Mouse (Mus musculus): Measurements from ENCODE around the gene Nudt16l1. TPM values are rescaled to one million over a fixed set of nuclear protein-coding genes. Genes with fewer than 3 reads are reported as not detected.
A peak's percentile ranks its signal among the peaks of the same experiment; 100 is the strongest.

The Nudt16l1 gene
- total RNA-seq, 2 experiments from 2014 or later: 40.5 to 43.9 TPM

DNA sequence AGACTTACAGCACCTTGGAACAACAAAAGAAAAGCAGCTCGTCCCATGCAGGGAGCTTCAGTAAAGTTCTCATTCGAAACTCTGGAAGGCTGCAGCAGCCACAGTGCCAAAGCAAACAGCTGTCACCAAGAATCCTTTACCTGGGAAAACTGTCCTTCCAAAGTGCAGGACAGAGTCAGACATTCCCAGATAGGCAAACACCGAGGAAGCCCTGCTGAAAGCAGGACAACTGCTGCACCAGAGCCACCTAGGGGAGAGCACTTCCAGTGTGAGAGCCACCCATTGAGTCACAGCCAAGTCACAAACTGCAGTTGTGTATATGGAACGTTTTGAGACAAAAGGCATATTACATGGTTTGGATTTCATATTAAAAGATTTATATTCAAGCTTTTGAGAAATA lies 6.9 kb downstream of the Nudt16l1 start:
- intact Hi-C loops (cut with DNase I): no loop called here

DNA sequence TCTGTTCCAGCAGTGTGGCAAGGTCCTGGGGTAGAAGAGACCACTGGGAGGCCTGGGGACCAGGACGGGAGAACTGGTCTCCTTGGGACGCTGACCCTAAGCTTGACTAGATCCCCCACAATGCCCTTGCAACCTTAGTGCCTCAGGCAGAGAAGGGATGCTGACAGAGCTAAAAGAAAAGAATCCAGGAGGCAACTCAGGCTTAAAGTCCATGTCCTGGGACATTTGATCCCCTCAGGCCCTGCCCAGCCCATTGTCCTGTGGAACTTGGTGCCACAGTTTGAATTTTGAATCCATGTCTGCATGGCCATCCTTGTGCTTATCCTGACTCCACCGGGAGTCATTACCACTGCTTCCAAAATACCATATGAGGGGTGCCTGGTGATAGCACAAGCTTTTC lies 7.6 kb downstream of the Nudt16l1 start:
- intact Hi-C loops (cut with DNase I): no loop called here
- DNase-seq: no peak

More for the DNA sequence above, 6.9 kb downstream of the Nudt16l1 start:
- DNase-seq: no peak

- intact Hi-C loops (cut with DNase I): no loop called here
- no peak for DNase-seq
Observed at GRCm38 (mm10) chr16:4947378-4947777, 8.8 kb downstream of the Nudt16l1 start.

DNA sequence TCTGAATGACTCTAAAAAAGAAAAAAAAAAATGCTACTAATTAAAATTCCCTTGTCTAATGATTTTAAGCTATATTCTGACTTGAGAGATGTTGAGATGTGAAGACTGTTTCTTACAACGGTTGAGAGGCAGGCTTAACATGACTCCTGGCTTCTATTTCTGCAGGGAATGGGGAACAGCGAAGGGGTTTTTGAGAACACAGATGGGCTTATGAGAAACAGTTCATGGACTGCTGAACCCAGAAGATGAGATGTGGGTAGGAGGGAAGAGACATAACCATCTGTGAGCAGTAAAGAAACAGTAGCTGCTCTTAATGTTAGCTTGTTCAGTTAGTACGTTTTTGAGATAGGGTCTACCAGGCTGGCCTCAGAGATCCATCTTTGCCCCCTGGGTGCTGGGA lies 18.0 kb downstream of the Nudt16l1 start:
- DNase-seq: no peak
- intact Hi-C loops (cut with DNase I): no loop called here

DNA sequence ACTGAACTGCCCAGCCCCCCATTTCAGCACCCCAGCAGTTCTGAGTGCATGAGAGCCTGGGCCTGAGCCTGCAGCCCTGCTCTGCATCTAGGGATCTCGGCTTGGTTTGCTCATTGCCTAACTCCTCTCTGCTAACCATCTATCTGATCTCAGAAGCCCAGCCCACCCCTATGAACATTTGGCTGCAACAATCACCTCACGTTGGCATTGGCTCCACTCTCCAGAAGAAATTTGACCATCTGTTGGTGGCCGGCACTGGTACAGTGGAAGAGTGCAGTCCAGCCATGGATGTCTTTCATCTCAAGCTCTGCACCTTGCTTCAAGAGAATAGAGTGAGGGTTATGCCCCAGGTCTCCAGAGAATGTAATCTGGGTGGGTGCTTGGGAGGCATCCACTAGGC lies 18.9 kb downstream of the Nudt16l1 start:
- no peak for DNase-seq
- intact Hi-C loops (cut with DNase I): no loop called here

GRCm38 (mm10) chr16:4960260-4960659 lies 21.7 kb downstream of the Nudt16l1 start:
- intact Hi-C loops (cut with DNase I): no loop called here
- no peak for DNase-seq

DNA sequence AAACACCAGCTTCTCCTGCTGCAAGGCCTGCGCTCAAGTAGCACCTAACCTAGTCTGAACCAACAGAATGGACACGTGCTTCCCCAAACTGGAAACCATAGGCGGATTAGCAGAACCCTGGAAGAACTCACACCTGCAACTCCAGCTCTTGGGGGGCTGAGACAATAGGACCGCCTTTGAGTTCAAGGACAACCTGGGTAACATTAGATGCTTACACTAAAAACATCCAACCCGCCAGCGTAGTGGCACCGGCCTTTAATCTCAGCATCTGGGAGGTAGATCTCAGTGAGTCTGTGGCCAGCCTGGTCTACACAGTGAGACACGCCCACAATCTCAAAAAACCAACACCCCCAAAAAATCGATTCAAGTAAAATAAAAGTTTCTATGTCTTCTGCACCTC lies 24.8 kb downstream of the Nudt16l1 start:
- no peak for DNase-seq
- intact Hi-C loops (cut with DNase I): no loop called here

DNA sequence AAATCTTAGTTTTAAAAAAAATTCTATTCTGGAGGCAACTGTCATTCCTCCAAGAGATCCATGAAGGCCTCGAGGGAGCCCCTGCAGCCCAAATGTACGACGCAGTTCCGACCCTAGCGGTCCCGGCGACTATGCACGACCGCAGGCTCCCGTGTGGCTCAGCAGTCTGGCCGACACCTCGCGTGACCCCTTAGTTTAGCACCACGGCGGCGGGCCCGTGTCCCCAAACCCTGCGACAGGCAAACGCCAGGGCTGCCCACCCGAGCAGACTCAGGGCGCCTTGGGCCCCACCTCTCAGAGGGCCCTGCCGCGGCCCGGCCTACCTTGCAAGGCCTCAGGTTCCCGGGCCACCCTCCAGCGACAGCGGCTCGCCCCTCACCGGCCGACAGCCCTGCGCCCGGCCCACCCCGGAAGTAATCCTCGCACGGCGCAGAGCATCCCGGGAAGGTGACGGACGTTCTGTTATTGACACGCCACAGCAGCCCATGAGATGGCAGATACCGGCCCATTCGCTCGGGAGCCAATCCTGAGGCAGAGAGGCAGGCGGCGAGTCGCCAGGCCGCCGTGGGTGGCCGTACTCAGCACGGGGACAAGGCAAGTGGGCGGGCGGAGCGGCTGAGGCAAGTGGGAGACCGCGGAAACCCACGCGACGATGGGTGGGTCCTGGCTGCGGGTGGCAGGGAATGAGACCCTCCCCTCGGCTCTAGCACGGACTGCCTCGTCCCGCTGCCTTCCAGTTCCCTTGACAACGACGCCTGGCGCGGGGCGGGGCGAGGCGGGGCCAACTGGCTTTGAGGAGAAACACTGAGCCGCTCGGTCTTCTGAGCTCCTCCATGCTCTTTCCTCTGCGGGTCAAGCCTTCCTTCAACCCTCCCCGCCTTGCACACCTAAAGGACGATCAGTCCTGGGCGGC lies 25.5 kb downstream of the Nudt16l1 start, which contains the start of gene Anks3:
Anks3 (minus strand) TSS at position 409 of the 913 bp plus-strand sequence.
- intact Hi-C loops (cut with DNase I): no loop called here
- peak; percentile 98 for DNase-seq

- DNase-seq: no peak
- intact Hi-C loops (cut with DNase I): no loop called here
Observed at GRCm38 (mm10) chr16:4964731-4965391, 26.3 kb downstream of the Nudt16l1 start.

- intact Hi-C loops (cut with DNase I): loop anchor here (2.0 kb wide), 1 partner anchor 47 kb away; the partner anchor contains the start of gene Rogdi
- no peak for DNase-seq
Observed at GRCm38 (mm10) chr16:4965392-4966129, 27.0 kb downstream of the Nudt16l1 start.

DNA sequence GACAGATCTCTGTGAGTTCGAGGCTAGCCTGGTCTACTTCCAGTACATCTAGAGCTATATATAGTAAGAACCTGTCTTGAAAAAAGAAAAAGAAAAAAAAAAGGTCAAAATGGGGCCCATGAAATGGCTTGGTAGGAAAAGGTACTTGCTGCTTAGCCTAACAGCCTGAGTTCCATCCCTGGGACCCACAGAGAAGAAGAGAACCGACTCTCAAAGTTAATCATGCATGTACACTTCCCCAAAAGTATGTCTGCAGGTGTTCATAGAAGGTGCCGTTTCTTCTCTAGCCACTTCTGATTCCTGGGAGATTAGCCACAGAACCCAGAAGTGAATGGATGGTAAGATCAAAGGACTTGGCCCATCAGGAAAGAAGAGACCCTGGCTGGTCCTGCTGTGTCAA lies 29.9 kb downstream of the Nudt16l1 start:
- DNase-seq: no peak
- intact Hi-C loops (cut with DNase I): no loop called here

- DNase-seq: no peak
- intact Hi-C loops (cut with DNase I): no loop called here
Observed at GRCm38 (mm10) chr16:4969055-4969843, 30.7 kb downstream of the Nudt16l1 start.

DNA sequence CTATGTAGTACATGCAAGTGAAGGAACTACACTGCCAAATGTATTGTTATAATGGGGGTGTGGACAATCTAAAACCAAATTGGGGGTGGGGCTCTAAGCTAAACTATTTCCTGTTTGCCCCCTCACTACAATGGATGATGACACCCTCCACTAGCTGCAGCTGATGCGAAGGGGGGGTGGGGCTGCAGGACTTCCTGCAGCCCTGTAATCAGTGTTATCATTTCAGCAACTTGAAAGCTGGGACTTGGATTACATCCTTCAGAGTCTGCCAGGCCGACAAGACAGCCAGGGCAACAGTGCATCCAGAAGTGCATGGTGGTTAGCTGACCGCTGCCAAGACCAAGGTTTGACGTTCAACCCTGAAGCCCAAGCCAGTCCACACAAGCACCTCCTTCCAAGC lies 33.1 kb downstream of the Nudt16l1 start:
- intact Hi-C loops (cut with DNase I): no loop called here
- peak; percentile 25 to 27 for DNase-seq

DNA sequence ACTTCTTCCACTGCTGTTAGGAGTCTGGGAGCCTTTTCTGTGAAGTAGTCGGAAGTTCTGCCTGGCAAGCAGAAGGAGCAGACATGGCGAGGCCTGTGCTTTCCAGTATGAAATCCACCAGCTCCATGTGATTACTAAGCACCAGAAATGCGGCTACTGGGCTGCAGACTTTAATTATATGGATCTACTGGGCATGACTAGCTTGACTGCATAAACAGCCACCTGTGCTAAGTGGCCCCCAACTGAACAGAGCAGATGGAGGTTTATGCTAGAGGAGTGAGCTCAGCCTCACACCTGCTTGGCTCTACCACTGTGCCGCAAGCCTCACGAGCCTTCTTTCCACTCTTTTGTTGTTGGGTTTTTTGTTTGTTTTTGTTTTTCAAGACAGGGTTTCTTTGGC lies 36.0 kb downstream of the Nudt16l1 start:
- no peak for DNase-seq
- intact Hi-C loops (cut with DNase I): no loop called here

DNA sequence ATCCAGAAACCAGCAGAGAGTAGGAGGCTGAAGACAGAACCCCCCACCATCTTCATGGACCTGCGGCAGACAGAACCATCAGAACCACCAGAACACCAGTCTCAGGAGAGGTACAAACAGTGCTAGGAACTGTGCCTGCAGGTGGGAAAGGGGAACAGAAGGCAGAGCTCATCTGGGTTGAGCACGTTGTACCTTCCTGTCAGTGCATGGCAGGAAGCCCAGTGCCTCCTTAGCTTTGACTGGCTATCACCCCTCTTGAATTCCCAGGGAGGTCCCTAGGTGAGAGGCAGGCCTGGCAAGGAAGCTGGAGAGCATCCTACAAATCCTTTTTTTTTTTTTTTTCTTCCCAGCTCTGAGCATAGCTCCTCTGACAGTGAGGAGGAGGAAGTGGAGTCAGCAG lies 37.6 kb downstream of the Nudt16l1 start:
- intact Hi-C loops (cut with DNase I): no loop called here
- no peak for DNase-seq

GRCm38 (mm10) chr16:4978275-4979051 lies 39.9 kb downstream of the Nudt16l1 start:
- DNase-seq: peak; percentile 37 to 50
- intact Hi-C loops (cut with DNase I): no loop called here

DNA sequence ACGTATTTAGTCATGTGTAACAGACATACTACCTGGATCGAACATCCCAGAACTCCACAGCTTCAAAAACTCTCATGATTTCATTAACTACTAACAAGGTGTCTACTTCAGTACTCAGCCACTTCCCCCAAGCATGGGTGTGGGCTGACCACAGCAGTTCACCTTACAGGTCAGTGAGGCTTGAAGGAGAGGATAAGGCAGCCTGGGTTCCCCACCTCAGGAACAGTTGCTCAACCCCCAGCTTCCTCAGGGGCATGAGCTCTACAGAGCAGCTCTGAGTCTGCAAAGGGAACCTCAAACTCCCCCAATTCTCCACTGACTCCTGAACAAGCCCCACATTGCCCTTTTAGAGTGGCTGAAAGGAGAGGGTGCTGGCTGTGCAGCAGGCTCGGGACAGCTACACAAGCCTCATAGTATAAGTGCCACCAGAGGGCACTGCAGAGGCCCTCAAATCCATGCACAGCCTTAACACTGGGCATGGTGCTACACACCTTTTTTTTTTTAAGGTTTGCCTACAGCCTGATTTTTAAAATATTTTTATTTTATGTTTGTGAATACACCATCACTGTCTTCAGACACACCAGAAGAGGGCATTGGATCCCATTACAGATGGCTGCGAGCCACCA lies 41.3 kb downstream of the Nudt16l1 start:
- intact Hi-C loops (cut with DNase I): loop anchor here (1.0 kb wide), 1 partner anchor 165 kb away; no protein-coding TSS in a partner anchor
- DNase-seq: peak; percentile 32 to 52

DNA sequence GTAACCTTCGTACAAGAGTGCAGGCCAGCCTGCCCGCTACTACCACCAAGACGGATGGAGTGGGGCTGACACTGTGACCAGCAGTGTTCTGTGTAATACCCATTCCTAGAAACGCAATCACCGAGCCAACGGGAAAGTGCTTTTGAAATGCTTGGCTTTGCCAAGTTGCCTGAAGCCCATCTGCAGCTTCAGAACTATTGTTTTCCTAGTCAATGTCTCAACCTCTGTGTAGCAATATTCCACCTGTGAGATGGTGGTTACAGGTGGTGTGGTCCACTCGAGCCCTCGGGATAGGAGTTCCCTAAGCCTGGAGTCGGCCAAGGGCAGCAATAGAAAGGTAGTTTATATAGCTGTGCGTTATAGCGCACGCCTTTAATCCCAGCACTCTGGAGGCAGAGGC lies 46.2 kb downstream of the Nudt16l1 start:
- intact Hi-C loops (cut with DNase I): no loop called here
- no peak for DNase-seq
